8 mouse cellular contexts compared by ENCODE assay signal in genomic region chr5:5514196-5515076, GRCm38 (mm10). TPM values are rescaled to one million over a fixed set of nuclear protein-coding genes. Genes with fewer than 3 reads are reported as not detected.
DNase-seq lines count a peak whose midpoint lies in the region; ATAC-seq and TF ChIP-seq lines count a peak whose summit lies in the region.

Gene Cldn12 (minus strand): TSS chr5:5514958.

- 0 out of 2 replicates have a peak, but pooled peaks have one; percentile 34 for TF ChIP-seq EP300 in heart, postnatal 0 days (IDR thresholded peaks at IDR 0.05; ENCODE audit: low read depth)

- H3K9me3 ChIP-seq in forebrain, embryonic 12.5 days: no peaks in the 10 kb centered on the region
- H3K9me3 ChIP-seq in heart, postnatal 0 days (replicated peaks; ENCODE audit: control insufficient read depth, low read length): no peaks in the 10 kb centered on the region
- no peaks in the 10 kb centered on the region for H3K9me3 ChIP-seq in liver, embryonic 16.5 days (replicated peaks; ENCODE audit: control insufficient read depth, low read length)
- no peaks in the 10 kb centered on the region for H3K9me3 ChIP-seq in neural tube, embryonic 13.5 days

- 0 out of 2 replicates have a peak, but pooled peaks cover 6% of the 10 kb centered on the region for H3K36me3 ChIP-seq in forebrain, embryonic 12.5 days (replicated peaks)
- peaks cover 7% of the 10 kb centered on the region for H3K36me3 ChIP-seq in heart, postnatal 0 days (replicated peaks; ENCODE audit: control insufficient read depth, insufficient read depth, low read length)
- peaks cover 2% of the 10 kb centered on the region; the same call in 1 of the 2 replicates for H3K36me3 ChIP-seq in liver, embryonic 16.5 days (ENCODE audit: control insufficient read depth, insufficient read depth)
- H3K36me3 ChIP-seq in neural tube, embryonic 13.5 days: 0 out of 2 replicates have a peak, but pooled peaks cover 3% of the 10 kb centered on the region
- H3K36me3 ChIP-seq in testis, adult 2 months (ENCODE audit: control insufficient read depth, insufficient read depth, low read length): no peaks in the 10 kb centered on the region

- H3K27me3 ChIP-seq in forebrain, embryonic 12.5 days: no peaks in the 10 kb centered on the region
- no peaks in the 10 kb centered on the region for H3K27me3 ChIP-seq in heart, postnatal 0 days (ENCODE audit: control insufficient read depth, insufficient read depth, low read length)
- H3K27me3 ChIP-seq in liver, embryonic 16.5 days (ENCODE audit: control insufficient read depth, insufficient read depth, low read depth, low read length): no peaks in the 10 kb centered on the region
- no peaks in the 10 kb centered on the region for H3K27me3 ChIP-seq in neural tube, embryonic 13.5 days
- H3K27me3 ChIP-seq in testis, adult 2 months (ENCODE audit: control insufficient read depth, insufficient read depth, low read length): no peaks in the 10 kb centered on the region

- ATAC-seq in forebrain, embryonic 12.5 days (ENCODE audit: low FRiP score): peak; percentile 95
- peak; percentile 95 for ATAC-seq in heart, postnatal 0 days (ENCODE audit: insufficient read depth, low read depth)
- ATAC-seq in liver, embryonic 16.5 days (ENCODE audit: low read depth): peak; percentile 91
- ATAC-seq in neural tube, embryonic 13.5 days (ENCODE audit: low read depth): peak; percentile 98

- peak within 1 kb of the TSS; percentile 69 for H3K9ac ChIP-seq in forebrain, embryonic 12.5 days
- peak within 1 kb of the TSS; percentile 68 for H3K9ac ChIP-seq in heart, postnatal 0 days (replicated peaks; ENCODE audit: low read depth, low read length)
- peak within 1 kb of the TSS; percentile 65 for H3K9ac ChIP-seq in liver, embryonic 16.5 days (ENCODE audit: low read depth, low read length)
- H3K9ac ChIP-seq in neural tube, embryonic 13.5 days: peak within 1 kb of the TSS; percentile 80

- TF ChIP-seq POLR2A in testis, adult 2 months (IDR thresholded peaks at IDR 0.05; ENCODE audit: control insufficient read depth, low read depth, low read length): peak; percentile 70

- no peaks in the 10 kb centered on the region for H3K4me1 ChIP-seq in brown adipose tissue, adult 24 weeks (ENCODE audit: control insufficient read depth, insufficient read depth, insufficient read length, low read length)
- peaks cover 23% of the 10 kb centered on the region; the same call in 1 of the 2 replicates for H3K4me1 ChIP-seq in forebrain, embryonic 12.5 days
- H3K4me1 ChIP-seq in heart, postnatal 0 days (ENCODE audit: control insufficient read depth, insufficient read depth): peaks cover 6% of the 10 kb centered on the region
- H3K4me1 ChIP-seq in liver, embryonic 16.5 days (ENCODE audit: control insufficient read depth, low read depth, low read length): no peaks in the 10 kb centered on the region
- H3K4me1 ChIP-seq in neural tube, embryonic 13.5 days (replicated peaks): peaks cover 15% of the 10 kb centered on the region
- peaks cover 6% of the 10 kb centered on the region for H3K4me1 ChIP-seq in testis, adult 2 months (ENCODE audit: control insufficient read depth, insufficient read depth, low read length)

- peak; percentile 76 for DNase-seq in CD4-positive, CD25-positive, alpha-beta regulatory T cell, adult 2 months (ENCODE audit: low read depth, low spot score)
- peak; percentile 96 for DNase-seq in heart, postnatal 0 days (ENCODE audit: low spot score)
- DNase-seq in kidney, postnatal 4 days: peak; percentile 98 to 99

- under 1% methylated on average over 68 of the region's 79 CpGs for WGBS in forebrain, embryonic 12.5 days
- WGBS in heart, postnatal 0 days: under 1% methylated on average over 73 of the region's 79 CpGs
- WGBS in liver, embryonic 16.5 days (ENCODE audit: insufficient replicate concordance): under 1% methylated on average over 78 of the region's 79 CpGs
- WGBS in neural tube, embryonic 13.5 days: under 1% methylated on average over 79 of the region's 79 CpGs

- H3K27ac ChIP-seq in brown adipose tissue, adult 24 weeks (replicated peaks; ENCODE audit: low read depth, low read length): peak within 1 kb of the TSS; percentile 50
- H3K27ac ChIP-seq in forebrain, embryonic 12.5 days: peak within 1 kb of the TSS; percentile 92
- peak within 1 kb of the TSS; percentile 94 for H3K27ac ChIP-seq in heart, postnatal 0 days (ENCODE audit: low read depth)
- H3K27ac ChIP-seq in liver, embryonic 16.5 days (ENCODE audit: low read length): peak within 1 kb of the TSS; percentile 82
- H3K27ac ChIP-seq in neural tube, embryonic 13.5 days (replicated peaks): peak within 1 kb of the TSS; percentile 90
- peak within 1 kb of the TSS; percentile 58 for H3K27ac ChIP-seq in testis, adult 2 months (ENCODE audit: control insufficient read depth, insufficient read depth, low read depth, low read length)

- peak within 1 kb of the TSS; percentile 78 for H3K4me2 ChIP-seq in forebrain, embryonic 12.5 days
- H3K4me2 ChIP-seq in heart, postnatal 0 days (ENCODE audit: low read depth, low read length): peak within 1 kb of the TSS; percentile 85
- peak within 1 kb of the TSS; percentile 73 for H3K4me2 ChIP-seq in liver, embryonic 16.5 days (ENCODE audit: low read depth, low read length)
- peak within 1 kb of the TSS; percentile 80 for H3K4me2 ChIP-seq in neural tube, embryonic 13.5 days

- H3K4me3 ChIP-seq in brown adipose tissue, adult 24 weeks (ENCODE audit: insufficient read depth, low read depth, low read length): peak within 1 kb of the TSS; percentile 87
- peak within 1 kb of the TSS; percentile 81 for H3K4me3 ChIP-seq in forebrain, embryonic 12.5 days (replicated peaks)
- peak within 1 kb of the TSS; percentile 76 for H3K4me3 ChIP-seq in heart, postnatal 0 days (ENCODE audit: low read depth, low read length)
- peak within 1 kb of the TSS; percentile 69 for H3K4me3 ChIP-seq in liver, embryonic 16.5 days (ENCODE audit: low read depth, low read length)
- H3K4me3 ChIP-seq in neural tube, embryonic 13.5 days: peak within 1 kb of the TSS; percentile 65
- H3K4me3 ChIP-seq in testis, adult 2 months (ENCODE audit: control insufficient read depth, low read depth, low read length): peak within 1 kb of the TSS; percentile 84

- no peak for TF ChIP-seq CTCF in heart, postnatal 0 days (IDR thresholded peaks at IDR 0.05; ENCODE audit: low read depth)
- no peak for TF ChIP-seq CTCF in testis, adult 2 months (IDR thresholded peaks at IDR 0.05; ENCODE audit: control insufficient read depth, insufficient read depth, insufficient replicate concordance, low read depth, low read length)

RNA-seq across cellular contexts. Expression of gene Cldn12, which starts in this region (rescaled TPM):
- 17.0 and 20.7 TPM in 2 replicates for polyA plus RNA-seq in brown adipose tissue, adult 24 weeks (2012; ENCODE audit: insufficient read depth, insufficient read length, missing spikeins)
- 32.0 and 36.4 TPM in 2 replicates for polyA plus RNA-seq in forebrain, embryonic 12.5 days (2016; fragmentation: Nextera tagmentation; extraction: Ambion mirVana)
- total RNA-seq in heart, postnatal 0 days (2014; rRNA removed; ENCODE audit: low replicate concordance): 14.5 and 16.8 TPM in 2 replicates
- polyA plus RNA-seq in heart, postnatal 0 days (2015; fragmentation: Nextera tagmentation; extraction: Ambion mirVana): 12.6 and 12.7 TPM in 2 replicates
- 12.1 and 13.5 TPM in 2 replicates for polyA plus RNA-seq in liver, embryonic 16.5 days (2015; fragmentation: Nextera tagmentation; extraction: Ambion mirVana)
- polyA plus RNA-seq in neural tube, embryonic 13.5 days (2015; fragmentation: Nextera tagmentation; extraction: Ambion mirVana): 17.1 and 23.9 TPM in 2 replicates
- polyA plus RNA-seq in testis, adult 2 months (2012; rRNA removed): 4.2 and 7.7 TPM in 2 replicates

Comparison
In these comparisons a context has a peak if more than half of its experiments do, and no peak if none do; other contexts are left out.
1. Peak in every context shown above with its lines: DNase-seq, ATAC-seq, H3K4me3 ChIP-seq and H3K27ac ChIP-seq.